Mouse (Mus musculus) testis, adult 2 months (tissue): Measurements from ENCODE around the gene D10Wsu102e. TPM values are rescaled to one million over a fixed set of nuclear protein-coding genes. Genes with fewer than 3 reads are reported as not detected.
"Not testable (repeated sequence)": the region's sequence is repeated elsewhere in the genome, so short reads cannot be mapped to it uniquely, and the experiment has no call there.

Source experiments
- H3K27ac ChIP-seq: fragments of 200-500 bp; 2 replicates; pipeline ENCODE4 v1.5.1; 2012; ENCODE audit warnings: low read depth, low read length; ENCODE audit not compliant: control insufficient read depth, insufficient read depth
- H3K27me3 ChIP-seq: fragments of 200-500 bp; 2 replicates; pipeline ENCODE4 v1.6.1; 2012; ENCODE audit warnings: mild to moderate bottlenecking, low read length, moderate library complexity; ENCODE audit not compliant: control insufficient read depth, insufficient read depth
- H3K36me3 ChIP-seq: fragments of 200-500 bp; 2 replicates; pipeline ENCODE4 v1.6.1; 2012; ENCODE audit warnings: mild to moderate bottlenecking, low read length; ENCODE audit not compliant: control insufficient read depth, insufficient read depth
- H3K4me1 ChIP-seq: fragments of 200-500 bp; 2 replicates; pipeline ENCODE4 v1.6.1; 2012; ENCODE audit warnings: low read length; ENCODE audit not compliant: control insufficient read depth, insufficient read depth
- H3K4me3 ChIP-seq: fragments of 200-500 bp; 2 replicates; pipeline ENCODE4 v1.5.1; 2012; ENCODE audit warnings: low read depth, mild to moderate bottlenecking, low read length, moderate library complexity, mixed read lengths; ENCODE audit not compliant: control insufficient read depth
- CTCF ChIP-seq: fragments of 200-500 bp; IDR thresholded peaks from 2 replicates; pipeline ENCODE4 v1.5.1; 2012; ENCODE audit warnings: low read depth, mild to moderate bottlenecking, inconsistent platforms, low read length, moderate library complexity; ENCODE audit not compliant: control insufficient read depth, insufficient read depth, insufficient replicate concordance
- POLR2A ChIP-seq: fragments of 200-500 bp; IDR thresholded peaks from 2 replicates; pipeline ENCODE4 v1.6.1; 2012; ENCODE audit warnings: low read depth, mild to moderate bottlenecking, inconsistent platforms, low read length, moderate library complexity; ENCODE audit not compliant: control insufficient read depth
- polyA plus RNA-seq: library from polyadenylated mRNA; depleted of rRNA; stranded (reverse); fragments of >200 nt; gene quantifications from 2 replicates; pipeline ENCODE4 v1.2.3, GENCODE M21; 2012

D10Wsu102e gene
- polyA plus RNA-seq, 1 experiment: 0.42 TPM

DNA sequence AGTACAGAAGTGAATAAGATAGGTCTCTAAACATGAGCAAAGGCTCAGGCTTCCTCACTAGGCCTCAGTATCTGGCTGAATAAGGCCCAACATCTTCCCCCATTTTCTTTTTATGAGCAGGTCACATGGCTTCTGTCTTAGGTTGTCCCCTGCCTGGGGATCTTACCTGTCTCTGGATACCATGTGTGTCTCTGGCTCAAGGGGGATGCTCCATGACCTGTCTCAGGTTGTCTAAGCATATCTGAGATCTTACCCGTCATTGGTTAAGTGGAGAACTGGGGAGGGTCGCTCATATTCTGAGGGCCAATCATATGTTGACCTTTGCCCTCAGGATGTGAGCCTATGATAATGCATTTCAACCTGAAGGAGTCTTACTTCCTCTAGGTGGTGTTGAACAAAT lies 20.5 kb downstream of the D10Wsu102e start:
- no peak overlapping the region for H3K27ac ChIP-seq
- H3K4me3 ChIP-seq: no peak overlapping the region
- TF ChIP-seq POLR2A: no peak
- TF ChIP-seq CTCF: no peak
- no peaks in the 10 kb centered on the region for H3K36me3 ChIP-seq
- peaks cover 3% of the 10 kb centered on the region for H3K4me1 ChIP-seq
- H3K27me3 ChIP-seq: no peaks in the 10 kb centered on the region

DNA sequence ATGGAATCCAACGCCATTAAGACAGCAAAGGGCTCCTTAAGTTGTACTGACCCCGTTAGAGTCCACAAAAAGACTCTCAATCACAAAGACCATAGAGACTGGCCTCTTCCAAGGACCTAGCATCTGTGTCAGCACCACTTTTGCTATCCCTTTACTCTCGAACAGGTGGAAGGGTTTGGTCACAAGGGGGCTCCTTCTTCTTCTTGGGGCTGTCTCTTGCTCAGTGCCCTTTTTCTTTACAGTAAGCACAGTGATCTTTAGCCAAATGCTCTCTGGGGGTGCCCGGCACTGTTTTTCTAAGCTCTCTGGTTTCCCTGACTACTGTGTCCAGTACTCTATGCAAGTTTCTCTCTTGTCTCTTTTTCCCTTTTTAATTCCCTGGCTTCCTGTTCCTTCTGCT lies 22.5 kb downstream of the D10Wsu102e start:
- Histone ChIP-seq H3K4me3 (no peak overlapping the region), H3K27ac (no peak overlapping the region), H3K4me1 (peaks cover 3% of the 10 kb centered on the region), H3K36me3 (no peaks in the 10 kb centered on the region), H3K27me3 (no peaks in the 10 kb centered on the region)
- TF ChIP-seq CTCF (no peak), POLR2A (no peak)

GRCm38 (mm10) chr10:83382988-83383387 lies 23.0 kb downstream of the D10Wsu102e start:
- no peaks in the 10 kb centered on the region for H3K36me3 ChIP-seq
- peaks cover 3% of the 10 kb centered on the region for H3K4me1 ChIP-seq
- H3K27me3 ChIP-seq: no peaks in the 10 kb centered on the region
- no peak overlapping the region for H3K27ac ChIP-seq
- TF ChIP-seq CTCF: no peak
- TF ChIP-seq POLR2A: no peak
- H3K4me3 ChIP-seq: no peak overlapping the region

GRCm38 (mm10) chr10:83383863-83384262 lies 23.8 kb downstream of the D10Wsu102e start:
- Histone ChIP-seq H3K27ac (no peak overlapping the region), H3K4me1 (no peaks in the 10 kb centered on the region), H3K36me3 (no peaks in the 10 kb centered on the region), H3K4me3 (no peak overlapping the region), H3K27me3 (no peaks in the 10 kb centered on the region)
- TF ChIP-seq POLR2A (no peak), CTCF (no peak)

DNA sequence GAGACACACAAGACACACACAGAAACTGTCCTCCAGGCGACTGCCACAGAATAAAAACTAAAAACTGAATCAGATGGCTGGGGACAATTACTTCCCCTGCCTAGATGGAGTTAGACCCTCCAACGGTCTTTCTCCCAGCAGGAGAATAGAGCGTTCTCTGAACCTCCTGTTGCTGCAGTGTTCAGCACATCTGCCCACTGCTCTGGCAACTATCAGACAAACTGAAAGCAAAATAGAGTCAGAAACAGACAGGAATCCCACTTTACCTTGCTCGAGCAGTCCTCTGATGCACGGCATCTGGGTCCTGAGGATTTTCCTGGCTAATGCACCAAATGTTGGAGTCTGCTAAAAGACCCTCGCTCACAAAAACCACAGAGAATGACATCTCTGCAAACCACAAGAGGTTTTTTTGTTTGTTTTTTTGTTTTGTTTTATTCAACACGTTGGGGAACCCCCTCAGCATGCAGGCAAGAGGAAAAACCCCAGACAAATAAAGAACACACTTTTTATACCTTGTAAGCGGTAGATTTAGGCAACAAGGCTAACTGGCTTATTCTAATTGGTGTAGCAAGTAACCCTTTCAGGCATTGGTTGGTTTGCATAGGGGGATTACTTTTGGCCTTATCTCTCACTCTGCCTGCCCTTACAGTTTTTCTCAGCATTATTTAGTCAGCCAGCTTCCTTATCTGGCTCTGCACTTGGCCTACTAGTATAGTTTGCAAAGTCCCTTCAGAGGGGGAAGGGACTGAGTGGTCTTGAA lies 24.6 kb downstream of the D10Wsu102e start:
- Histone ChIP-seq H3K27ac (no peak overlapping the region), H3K27me3 (no peaks in the 10 kb centered on the region), H3K4me1 (no peaks in the 10 kb centered on the region), H3K4me3 (no peak overlapping the region), H3K36me3 (no peaks in the 10 kb centered on the region)
- TF ChIP-seq CTCF (no peak), POLR2A (no peak)

DNA sequence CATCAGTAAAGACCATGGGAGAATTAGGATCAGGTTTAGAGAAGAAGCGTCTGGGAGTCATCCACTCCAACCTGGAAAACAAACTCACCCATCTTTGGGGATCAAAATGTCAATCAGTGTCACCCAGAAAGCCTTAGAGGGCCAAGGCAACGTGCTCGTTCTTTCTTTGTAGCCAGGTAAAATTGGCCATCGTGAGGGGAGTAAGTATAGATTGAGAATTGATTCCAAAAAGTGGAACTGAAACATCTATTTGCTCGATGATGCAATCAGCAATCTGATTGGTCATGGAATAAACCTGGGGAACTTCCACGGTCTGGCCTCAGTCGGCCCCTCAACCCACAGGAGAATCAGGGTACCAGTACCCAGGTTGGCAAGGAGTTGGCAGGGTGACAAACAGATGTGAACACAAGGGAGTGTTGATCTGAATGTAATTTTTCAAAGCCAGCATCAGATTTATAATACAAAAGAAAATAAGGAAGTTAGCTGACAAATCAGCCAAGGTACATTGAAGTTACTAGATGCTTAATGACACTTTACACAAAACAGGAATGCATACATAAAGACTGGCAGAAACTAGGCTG lies 25.4 kb downstream of the D10Wsu102e start:
- no peak overlapping the region for H3K27ac ChIP-seq
- no peak overlapping the region for H3K4me3 ChIP-seq
- no peaks in the 10 kb centered on the region for H3K4me1 ChIP-seq
- H3K36me3 ChIP-seq: no peaks in the 10 kb centered on the region
- TF ChIP-seq CTCF (no peak), POLR2A (no peak)
- no peaks in the 10 kb centered on the region for H3K27me3 ChIP-seq

- no peaks in the 10 kb centered on the region for H3K27me3 ChIP-seq
- no peak for TF ChIP-seq POLR2A
- no peak for TF ChIP-seq CTCF
- H3K36me3 ChIP-seq: no peaks in the 10 kb centered on the region
- no peaks in the 10 kb centered on the region for H3K4me1 ChIP-seq
- H3K4me3 ChIP-seq: no peak overlapping the region
- no peak overlapping the region for H3K27ac ChIP-seq
Measured at GRCm38 (mm10) chr10:83397336-83397735, 37.3 kb downstream of the D10Wsu102e start.

- not testable (repeated sequence) for H3K4me1 ChIP-seq, H3K4me3 ChIP-seq, H3K27me3 ChIP-seq, H3K36me3 ChIP-seq, H3K27ac ChIP-seq
Measured at GRCm38 (mm10) chr10:83400896-83401295, 40.9 kb downstream of the D10Wsu102e start.
